Mouse (Mus musculus): ENCODE measurements around the gene Specc1l.
"Not testable (repeated sequence)": the region's sequence is repeated elsewhere in the genome, so short reads cannot be mapped to it uniquely, and the experiment has no call there.

Specc1l gene

DNA sequence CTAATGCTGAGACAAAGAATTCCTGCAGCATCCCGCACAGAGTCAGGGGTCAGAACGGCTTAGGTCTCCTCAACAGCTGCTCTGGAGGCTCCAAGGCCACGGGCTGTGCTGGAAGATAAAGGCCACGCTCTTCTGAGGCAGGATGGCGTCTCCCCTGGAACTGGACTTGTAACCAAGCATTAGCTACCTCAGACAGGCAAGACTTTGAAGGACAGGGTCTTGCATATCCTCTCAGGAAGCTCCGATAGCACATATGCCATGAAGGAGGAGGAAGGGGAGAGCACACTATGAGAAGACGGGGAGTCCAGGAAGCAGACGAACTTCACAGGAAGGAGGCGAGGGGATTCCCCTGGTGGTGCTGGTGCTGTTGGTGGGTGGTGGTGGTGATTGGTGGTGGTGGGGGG lies 142.0 kb downstream of the Specc1l start:
- DNase-seq (ENCODE audit: low read depth, low spot score), result not testable (repeated sequence)

DNA sequence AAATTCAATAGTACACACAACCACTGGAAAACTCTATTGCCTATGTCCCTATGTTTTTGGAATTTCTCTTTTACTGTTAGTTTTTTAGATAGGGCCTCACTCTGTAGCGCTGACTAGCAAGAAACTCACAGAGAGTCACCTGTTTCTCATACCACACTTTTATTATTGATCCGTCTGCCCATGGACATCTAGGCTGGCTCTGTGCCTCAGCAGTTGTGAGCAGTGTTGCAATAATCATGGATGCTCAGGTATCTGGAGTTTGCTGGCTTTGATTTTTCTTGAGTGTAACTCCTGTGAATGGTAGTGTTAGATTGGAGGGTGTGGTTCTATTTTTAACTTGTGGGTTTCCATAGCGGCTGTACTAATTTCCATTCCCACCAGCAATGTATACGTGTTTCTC lies 143.5 kb downstream of the Specc1l start:
- DNase-seq (ENCODE audit: low read depth, low spot score), result no peak

Measured in ZHBTc4 (cell line).